Mouse (Mus musculus): Measurements from ENCODE around the gene Ces4a. TPM values are rescaled to one million over a fixed set of nuclear protein-coding genes. Genes with fewer than 3 reads are reported as not detected.

Gene Ces4a
- under 1 TPM in 1 of 2 experiments, not detected in 1; 0.07 TPM for polyA plus RNA-seq (2017; shearing (Covaris generic))

GRCm38 (mm10) chr8:105131509-105131908 is at the start of gene Ces4a:
Gene Ces4a (plus strand): TSS chr8:105131800.

GRCm38 (mm10) chr8:105083449-105084050 is 48.0 kb upstream of the Ces4a start, which contains the start of gene Ces3b:
Gene Ces3b (plus strand): TSS chr8:105083753.

GRCm38 (mm10) chr8:105170381-105171115 is 38.9 kb downstream of the Ces4a start, which contains the start of gene Cbfb:
Gene Cbfb (plus strand): TSS chr8:105170674.

Other genes with a start within 250 kb of the Ces4a start
- not detected for gene Ces2e, start 205.5 kb upstream of the Ces4a start, polyA plus RNA-seq (2017; shearing (Covaris generic))
- gene Ces2f, start 184.4 kb upstream of the Ces4a start, polyA plus RNA-seq (2017; shearing (Covaris generic)): under 1 TPM; 0.09 to 0.10 TPM
- 1 to 10 TPM in 1 of 2 experiments, not detected in 1; 1.4 TPM for gene Ces2g, start 170.1 kb upstream of the Ces4a start, polyA plus RNA-seq (2017; shearing (Covaris generic))
- gene Ces2h, start 130.9 kb upstream of the Ces4a start, polyA plus RNA-seq (2017; shearing (Covaris generic)): not detected
- not detected for gene Ces3a, start 83.2 kb upstream of the Ces4a start, polyA plus RNA-seq (2017; shearing (Covaris generic))
- under 1 TPM in 1 of 2 experiments, not detected in 1; 0.10 TPM for gene Ces3b, start 48.0 kb upstream of the Ces4a start, polyA plus RNA-seq (2017; shearing (Covaris generic))
- gene Cbfb, start 38.9 kb downstream of the Ces4a start, polyA plus RNA-seq (2017; shearing (Covaris generic)): 100 to 1,000 TPM; 115 to 135 TPM
- 10 to 100 TPM; 22.1 to 29.3 TPM for gene D230025D16Rik, start 93.3 kb downstream of the Ces4a start, polyA plus RNA-seq (2017; shearing (Covaris generic))
- gene B3gnt9, start 123.4 kb downstream of the Ces4a start, polyA plus RNA-seq (2017; shearing (Covaris generic)): 1 to 10 TPM; 1.2 to 2.0 TPM
- gene Tradd, start 132.8 kb downstream of the Ces4a start, polyA plus RNA-seq (2017; shearing (Covaris generic)): 10 to 100 TPM; 58.0 to 82.4 TPM
- gene Fbxl8, start 132.8 kb downstream of the Ces4a start, polyA plus RNA-seq (2017; shearing (Covaris generic)): 10 to 100 TPM; 16.9 to 24.8 TPM
- under 1 TPM; 0.92 to 0.93 TPM for gene Hsf4, start 138.0 kb downstream of the Ces4a start, polyA plus RNA-seq (2017; shearing (Covaris generic))
- gene Nol3, start 144.3 kb downstream of the Ces4a start, polyA plus RNA-seq (2017; shearing (Covaris generic)): not detected
- 1 to 10 TPM in 1 of 2 experiments, under 1 TPM in 1; 0.60 to 2.2 TPM for gene 4931428F04Rik, start 158.1 kb downstream of the Ces4a start, polyA plus RNA-seq (2017; shearing (Covaris generic))
- gene Exoc3l, start 164.3 kb downstream of the Ces4a start, polyA plus RNA-seq (2017; shearing (Covaris generic)): 1 to 10 TPM; 1.0 to 1.3 TPM
- gene E2f4, start 165.9 kb downstream of the Ces4a start, polyA plus RNA-seq (2017; shearing (Covaris generic)): 100 to 1,000 TPM; 156 to 166 TPM
- gene Elmo3, start 173.8 kb downstream of the Ces4a start, polyA plus RNA-seq (2017; shearing (Covaris generic)): 10 to 100 TPM in 1 of 2 experiments, 1 to 10 TPM in 1; 4.4 to 10.1 TPM
- 1 to 10 TPM; 3.3 TPM for gene Lrrc29, start 194.5 kb downstream of the Ces4a start, polyA plus RNA-seq (2017; shearing (Covaris generic))
- 100 to 1,000 TPM; 127 to 128 TPM for gene Tmem208, start 194.6 kb downstream of the Ces4a start, polyA plus RNA-seq (2017; shearing (Covaris generic))
- gene Fhod1, start 216.2 kb downstream of the Ces4a start, polyA plus RNA-seq (2017; shearing (Covaris generic)): 1 to 10 TPM; 1.3 to 2.4 TPM
- 1 to 10 TPM in 1 of 2 experiments, under 1 TPM in 1; 0.10 to 2.2 TPM for gene Slc9a5, start 217.0 kb downstream of the Ces4a start, polyA plus RNA-seq (2017; shearing (Covaris generic))
- gene Plekhg4, start 241.5 kb downstream of the Ces4a start, polyA plus RNA-seq (2017; shearing (Covaris generic)): 1 to 10 TPM in 1 of 2 experiments, not detected in 1; 1.1 TPM

All from activated CD4-positive, CD25-positive, alpha-beta regulatory T cell (primary cell).